Mouse (Mus musculus) urinary bladder, adult 2 months (tissue): Measurements from ENCODE around the gene Ifna11. TPM values are rescaled to one million over a fixed set of nuclear protein-coding genes. Genes with fewer than 3 reads are reported as not detected.
A peak's percentile ranks its signal among the peaks of the same experiment; 100 is the strongest.

Source experiments
- DNase-seq: peaks from one replicate; pipeline ENCODE4 v3.0.0; 2022; ENCODE audit warnings: low spot score
- polyA plus RNA-seq: library from polyadenylated mRNA; depleted of rRNA; stranded (reverse); fragments of >200 nt; gene quantifications from 2 replicates; pipeline ENCODE4 v1.2.3, GENCODE M21; 2012; rRNA removed

Gene Ifna11
- polyA plus RNA-seq, 1 experiment = not detected

GRCm38 (mm10) chr4:88840058-88840457, 20.3 kb downstream of the Ifna11 start:
- no peak for DNase-seq

- DNase-seq = no peak
Observed at GRCm38 (mm10) chr4:88841438-88841911, 21.7 kb downstream of the Ifna11 start, which contains the start of gene Ifna4. Gene Ifna4, plus strand, starts transcription at chr4:88841861.

DNA sequence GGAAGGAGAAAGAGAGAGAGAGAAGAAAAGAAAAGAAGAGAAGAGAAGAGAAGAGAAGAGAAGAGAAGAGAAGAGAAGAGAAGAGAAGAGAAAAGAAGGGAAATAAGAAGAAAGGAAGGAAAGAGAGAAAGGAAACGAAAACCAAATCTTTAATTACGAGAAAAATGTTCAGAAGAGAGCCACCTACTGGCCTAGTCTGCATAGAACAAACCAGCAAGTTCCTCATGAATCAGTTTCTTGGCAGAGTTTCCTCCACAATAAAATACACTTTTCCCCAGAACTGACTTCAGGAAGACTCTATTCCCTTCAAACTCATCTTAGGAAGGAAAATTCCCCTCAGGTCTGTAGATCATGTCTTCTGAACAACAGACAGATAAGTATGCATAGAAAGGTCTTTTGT, 25.6 kb downstream of the Ifna11 start:
- no peak for DNase-seq

DNA sequence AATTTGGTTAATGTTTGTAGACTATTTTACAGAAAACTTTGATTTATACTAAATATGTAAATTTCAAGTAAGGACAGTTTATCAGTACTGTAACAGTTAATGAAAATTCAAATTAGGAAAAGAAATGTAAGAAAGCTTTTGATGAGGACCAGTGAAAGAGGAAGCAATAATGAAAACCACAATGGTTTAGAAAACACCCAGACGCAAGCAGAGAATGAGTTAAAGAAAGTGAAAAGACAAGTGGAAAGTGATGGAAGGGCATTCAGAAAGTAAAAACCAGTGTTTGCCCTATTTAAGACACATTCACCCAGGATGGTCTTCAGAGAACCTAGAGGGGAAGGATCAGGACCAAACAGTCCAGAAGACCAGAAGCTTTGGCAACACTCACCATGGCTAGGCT, 29.9 kb downstream of the Ifna11 start, which contains the start of gene Ifna1:
TSS of gene Ifna1 (plus strand) at position 390 of the 400 bp plus-strand sequence.
- DNase-seq = no peak

GRCm38 (mm10) chr4:88851026-88851763, 31.4 kb downstream of the Ifna11 start:
- DNase-seq = no peak

- no peak for DNase-seq
Observed at GRCm38 (mm10) chr4:88859214-88859613, 39.5 kb downstream of the Ifna11 start.

DNA sequence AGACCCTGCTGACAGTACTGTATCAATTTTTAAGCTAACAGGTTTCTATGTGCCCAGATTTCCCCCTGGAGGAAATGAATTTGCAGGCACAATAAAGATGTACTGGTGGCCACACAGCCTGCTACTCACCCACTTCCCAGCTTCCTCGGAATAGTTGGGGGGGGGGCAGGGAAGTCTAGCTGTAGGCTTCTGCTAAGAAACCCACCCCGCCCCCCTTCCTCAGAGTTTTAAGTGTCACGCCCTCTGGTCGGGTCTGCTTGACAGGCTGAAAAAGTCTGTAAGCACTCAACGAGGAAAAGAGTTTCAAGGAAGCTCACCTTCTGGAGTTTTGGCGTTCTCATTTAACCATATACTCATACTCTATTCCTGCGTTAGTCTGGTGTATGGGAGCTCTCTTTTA, 43.5 kb downstream of the Ifna11 start:
- no peak for DNase-seq

GRCm38 (mm10) chr4:88864599-88864998, 44.8 kb downstream of the Ifna11 start:
- DNase-seq = no peak

DNA sequence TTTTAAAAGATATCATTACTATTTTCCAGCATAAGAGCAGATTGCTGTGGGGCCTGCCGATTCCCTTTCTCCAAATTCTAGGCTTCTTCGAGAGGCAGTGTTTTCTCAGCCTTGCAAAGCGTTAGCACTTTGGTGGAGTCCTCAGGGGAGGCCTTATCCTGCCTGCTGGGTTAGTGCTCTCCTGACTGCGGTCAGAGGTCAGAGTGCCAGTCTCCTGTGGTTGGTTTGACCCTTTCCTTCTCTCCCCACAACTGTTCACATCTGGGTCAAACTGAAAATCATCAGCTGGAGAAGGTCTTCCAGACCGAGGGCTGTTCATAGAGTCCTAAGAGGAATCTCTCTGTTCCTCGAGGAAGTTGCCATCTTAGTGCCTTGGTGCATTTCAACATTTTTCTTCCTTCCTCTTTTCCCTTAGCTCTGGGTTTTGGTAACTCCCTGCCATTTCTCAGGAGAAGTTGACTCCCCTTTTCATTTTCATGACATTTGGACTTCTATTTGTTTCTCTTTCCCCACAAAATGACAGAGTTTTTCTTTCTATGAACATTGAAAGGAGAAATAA, 45.3 kb downstream of the Ifna11 start:
- no peak for DNase-seq

GRCm38 (mm10) chr4:88867366-88867925, 47.7 kb downstream of the Ifna11 start:
- DNase-seq = peak; percentile 48

DNA sequence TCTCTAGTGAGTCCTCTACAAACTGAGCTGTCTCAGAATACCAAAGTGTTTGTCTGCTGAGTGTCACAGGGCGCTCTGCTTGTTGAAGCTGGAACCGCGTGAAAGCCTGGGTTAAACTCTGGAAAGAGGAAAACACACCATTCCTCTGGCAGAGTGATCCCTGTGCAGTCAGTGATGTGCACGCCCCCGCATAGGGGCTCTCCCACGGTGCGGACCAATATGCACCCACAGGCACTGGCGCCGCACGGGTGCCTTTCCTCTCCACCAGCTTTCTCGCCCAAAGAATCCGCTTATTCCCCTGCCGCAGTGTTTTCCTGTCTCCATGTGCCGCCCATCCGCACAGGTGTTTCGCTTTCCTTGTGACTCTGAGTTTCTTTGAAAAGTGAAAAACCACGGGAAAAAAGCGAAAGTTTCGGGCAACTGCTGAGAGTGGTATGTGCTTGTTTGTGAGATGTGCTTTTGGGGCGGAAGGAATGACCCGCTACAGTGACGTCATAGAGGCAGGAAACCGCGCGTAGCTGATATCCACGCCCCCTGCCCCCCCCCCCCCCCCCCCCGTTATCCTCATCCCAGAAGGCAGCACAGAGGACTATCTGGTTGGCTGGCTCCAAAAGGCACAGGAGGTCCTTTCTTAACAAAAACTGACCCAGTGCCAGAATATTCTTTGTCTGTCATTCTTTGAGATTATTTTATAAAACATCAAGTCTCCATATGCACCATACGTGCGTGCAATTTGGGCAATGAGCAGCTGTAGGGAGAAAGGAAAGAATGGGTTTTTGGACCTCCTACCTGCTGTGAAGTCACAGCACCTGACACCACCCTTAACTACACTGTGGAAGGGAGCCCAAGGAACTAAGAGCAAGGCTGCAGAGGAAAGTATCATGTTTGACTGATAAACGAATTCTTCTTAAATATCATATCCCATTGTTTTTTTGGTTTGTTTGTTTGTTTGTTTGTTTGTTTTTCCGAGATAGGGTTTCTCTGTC, 48.5 kb downstream of the Ifna11 start:
- DNase-seq = peak; percentile 29

Other genes with a start within 250 kb of the Ifna11 start
- gene Ifna14, start 248.2 kb upstream of the Ifna11 start, polyA plus RNA-seq = not detected in 2 replicates
- not detected in 2 replicates for gene Ifna9, start 227.6 kb upstream of the Ifna11 start, polyA plus RNA-seq
- gene Ifna12, start 216.6 kb upstream of the Ifna11 start, polyA plus RNA-seq = not detected in 2 replicates
- not detected in 2 replicates for gene C87499, start 185.5 kb upstream of the Ifna11 start, polyA plus RNA-seq
- gene Ifna13, start 175.5 kb upstream of the Ifna11 start, polyA plus RNA-seq = not detected in 2 replicates
- gene Ifna16, start 143.0 kb upstream of the Ifna11 start, polyA plus RNA-seq = not detected in 2 replicates
- not detected in 2 replicates for gene Ifna2, start 136.0 kb upstream of the Ifna11 start, polyA plus RNA-seq
- gene Ifnab, start 128.6 kb upstream of the Ifna11 start, polyA plus RNA-seq = not detected in 2 replicates
- gene Gm26566, start 98.2 kb upstream of the Ifna11 start, polyA plus RNA-seq = 0.25 and 0.66 TPM in 2 replicates
- 40.0 and 42.0 TPM in 2 replicates for gene Klhl9, start 97.5 kb upstream of the Ifna11 start, polyA plus RNA-seq
- not detected in 2 replicates for gene Gm13271, start 65.1 kb upstream of the Ifna11 start, polyA plus RNA-seq
- gene Gm13283, start 59.8 kb upstream of the Ifna11 start, polyA plus RNA-seq = 0.04 and 0.10 TPM in 2 replicates
- 0.07 TPM in 1 of 2 replicates, not detected in the other for gene Gm13290, start 46.1 kb upstream of the Ifna11 start, polyA plus RNA-seq
- not detected in 2 replicates for gene Gm13289, start 43.0 kb upstream of the Ifna11 start, polyA plus RNA-seq
- not detected in 2 replicates for gene Gm13272, start 40.1 kb upstream of the Ifna11 start, polyA plus RNA-seq
- gene Ifnz, start 37.8 kb upstream of the Ifna11 start, polyA plus RNA-seq = 0.12 TPM in 1 of 2 replicates, not detected in the other
- gene Gm13276, start 34.2 kb upstream of the Ifna11 start, polyA plus RNA-seq = not detected in 2 replicates
- not detected in 2 replicates for gene Gm13277, start 31.3 kb upstream of the Ifna11 start, polyA plus RNA-seq
- gene Gm13278, start 28.4 kb upstream of the Ifna11 start, polyA plus RNA-seq = not detected in 2 replicates
- not detected in 2 replicates for gene Gm13275, start 25.5 kb upstream of the Ifna11 start, polyA plus RNA-seq
- not detected in 2 replicates for gene Gm13279, start 22.6 kb upstream of the Ifna11 start, polyA plus RNA-seq
- gene Gm13285, start 20.3 kb upstream of the Ifna11 start, polyA plus RNA-seq = 0.07 TPM in 1 of 2 replicates, not detected in the other
- 0.15 TPM in 1 of 2 replicates, not detected in the other for gene Gm13287, start 16.7 kb upstream of the Ifna11 start, polyA plus RNA-seq
- gene Gm13288, start 14.4 kb upstream of the Ifna11 start, polyA plus RNA-seq = 0.01 TPM in 1 of 2 replicates, not detected in the other
- not detected in 2 replicates for gene Ifna7, start 3.7 kb upstream of the Ifna11 start, polyA plus RNA-seq
- gene Ifna6, start 7.5 kb downstream of the Ifna11 start, polyA plus RNA-seq = not detected in 2 replicates
- gene Ifna5, start 15.6 kb downstream of the Ifna11 start, polyA plus RNA-seq = not detected in 2 replicates
- gene Ifna4, start 21.9 kb downstream of the Ifna11 start, polyA plus RNA-seq = not detected in 2 replicates
- not detected in 2 replicates for gene Ifna1, start 30.1 kb downstream of the Ifna11 start, polyA plus RNA-seq
- 0.48 and 0.80 TPM in 2 replicates for gene Ifne, start 60.2 kb downstream of the Ifna11 start, polyA plus RNA-seq